Comparison of ENCODE assay signal across 22 mouse cellular contexts in genomic region chr13:112237917-112238316, GRCm38 (mm10). TPM values are rescaled to one million over a fixed set of nuclear protein-coding genes. Genes with fewer than 3 reads are reported as not detected.
A peak's percentile ranks its signal among the peaks of the same experiment; 100 is the strongest.
DNase-seq lines count a peak whose midpoint lies in the region; ATAC-seq and TF ChIP-seq lines count a peak whose summit lies in the region.
"Had no signal": no experiment of that assay in that cellular context is flagged by ENCODE, and none has a peak within 500 bp of the region (broad histone marks: within the 10 kb centered on the region; RNA-seq: fewer than 3 reads in every experiment).

No protein-coding gene starts in this region.

- TF ChIP-seq CTCF in kidney, postnatal 0 days (IDR thresholded peaks at IDR 0.05; ENCODE audit: low read depth), result no peak
- TF ChIP-seq CTCF in lung, postnatal 0 days (IDR thresholded peaks at IDR 0.05), result no peak
- TF ChIP-seq CTCF in lung, adult 2 months (IDR thresholded peaks at IDR 0.05; ENCODE audit: insufficient read depth, low read length), result no peak

- H3K9ac ChIP-seq in kidney, postnatal 0 days (ENCODE audit: low read depth, low read length), result no peak overlapping the region
- H3K9ac ChIP-seq in lung, postnatal 0 days (replicated peaks; ENCODE audit: low read depth), result no peak overlapping the region
- H3K9ac ChIP-seq: embryonic facial prominence, embryonic 12.5 days; heart, embryonic 15.5 days; hindbrain, embryonic 14.5 days; limb, embryonic 12.5 days; liver, embryonic 15.5 days had no signal

- ATAC-seq in kidney, postnatal 0 days (replicated peaks; ENCODE audit: low FRiP score, low read depth), result no peak; the same call in 1 of the 2 replicates
- 0 out of 2 replicates have a peak, but pooled peaks have one; percentile 28 for ATAC-seq in lung, postnatal 0 days
- ATAC-seq: forebrain, embryonic 16.5 days; intestine, embryonic 16.5 days had no signal

- no peak for TF ChIP-seq POLR2A in lung, adult 2 months (IDR thresholded peaks at IDR 0.05; ENCODE audit: borderline replicate concordance, extremely low read depth, low read depth, low read length)

- H3K4me1 ChIP-seq in kidney, postnatal 0 days (replicated peaks; ENCODE audit: insufficient read depth, low read length), result no peaks in the 10 kb centered on the region
- no peaks in the 10 kb centered on the region for H3K4me1 ChIP-seq in lung, postnatal 0 days (ENCODE audit: insufficient read depth, low read depth, low read length)
- H3K4me1 ChIP-seq in lung, adult 2 months (ENCODE audit: control insufficient read depth, insufficient read depth, low read length), result no peaks in the 10 kb centered on the region
- H3K4me1 ChIP-seq: embryonic facial prominence, embryonic 12.5 days; heart, embryonic 15.5 days had no signal

- H3K36me3 ChIP-seq in kidney, postnatal 0 days (ENCODE audit: insufficient read depth, low read length), result no peaks in the 10 kb centered on the region
- no peaks in the 10 kb centered on the region for H3K36me3 ChIP-seq in lung, postnatal 0 days (ENCODE audit: insufficient read depth, low read length)
- H3K36me3 ChIP-seq: embryonic facial prominence, embryonic 12.5 days; heart, embryonic 15.5 days; limb, embryonic 12.5 days; liver, embryonic 15.5 days had no signal

- TF ChIP-seq EP300 in lung, postnatal 0 days (IDR thresholded peaks at IDR 0.05), result no peak

- WGBS in kidney, postnatal 0 days, result 29% methylated on average over 4 of the region's 4 CpGs
- 44% methylated on average over 4 of the region's 4 CpGs for WGBS in lung, postnatal 0 days
- 57% methylated on average over 4 of the region's 4 CpGs for WGBS in lung, adult 2 months

- H3K4me2 ChIP-seq in kidney, postnatal 0 days (ENCODE audit: low read length), result no peak overlapping the region
- H3K4me2 ChIP-seq in lung, postnatal 0 days (replicated peaks; ENCODE audit: low read depth, low read length), result no peak overlapping the region
- H3K4me2 ChIP-seq: embryonic facial prominence, embryonic 12.5 days; heart, embryonic 15.5 days; hindbrain, embryonic 14.5 days; limb, embryonic 12.5 days; liver, embryonic 15.5 days had no signal

- H3K27me3 ChIP-seq in kidney, postnatal 0 days (ENCODE audit: insufficient read depth, low read length), result no peaks in the 10 kb centered on the region
- no peaks in the 10 kb centered on the region for H3K27me3 ChIP-seq in lung, postnatal 0 days (replicated peaks; ENCODE audit: insufficient read depth, low read length)
- H3K27me3 ChIP-seq: embryonic facial prominence, embryonic 12.5 days; heart, embryonic 15.5 days; limb, embryonic 12.5 days; liver, embryonic 15.5 days had no signal

- H3K4me3 ChIP-seq in kidney, postnatal 0 days (replicated peaks; ENCODE audit: low read depth, low read length), result no peak overlapping the region
- H3K4me3 ChIP-seq in lung, postnatal 0 days (ENCODE audit: low read depth, low read length), result no peak overlapping the region
- H3K4me3 ChIP-seq in lung, adult 2 months (replicated peaks; ENCODE audit: extremely low read depth, low read depth, low read length), result no peak overlapping the region
- H3K4me3 ChIP-seq: embryonic facial prominence, embryonic 12.5 days; heart, embryonic 15.5 days; limb, embryonic 12.5 days; liver, embryonic 15.5 days had no signal

- peak; percentile 89 for DNase-seq in heart, adult 11 months
- DNase-seq in heart, adult 9 months (ENCODE audit: low spot score in 2 of 2), result no peak
- peak; percentile 76 for DNase-seq in kidney, postnatal 0 days (ENCODE audit: low spot score)
- DNase-seq in kidney, postnatal 36 days, result no peak
- DNase-seq in lung, postnatal 0 days (ENCODE audit: low spot score), result no peak
- no peak for DNase-seq in lung, adult 2 months
- DNase-seq in lung, postnatal 36 days, result peak; percentile 3
- DNase-seq: adrenal gland, postnatal 14 days; B cell, adult 2 months; cerebellum, adult 11-12 months; cerebellum, postnatal 25 days; gastrocnemius, postnatal 36 days; right cerebral cortex, adult 18-20 months; spleen, adult 18-20 months; thymus, adult 18-20 months had no signal

- H3K27ac ChIP-seq in kidney, postnatal 0 days, result no peak overlapping the region
- no peak overlapping the region for H3K27ac ChIP-seq in lung, postnatal 0 days (ENCODE audit: low read length)
- H3K27ac ChIP-seq: embryonic facial prominence, embryonic 12.5 days; heart, embryonic 15.5 days; hindbrain, embryonic 14.5 days; limb, embryonic 12.5 days; liver, embryonic 15.5 days had no signal

- no peaks in the 10 kb centered on the region for H3K9me3 ChIP-seq in kidney, postnatal 0 days (replicated peaks; ENCODE audit: low read length)
- no peaks in the 10 kb centered on the region for H3K9me3 ChIP-seq in lung, postnatal 0 days (ENCODE audit: low read length)
- H3K9me3 ChIP-seq: embryonic facial prominence, embryonic 12.5 days; heart, embryonic 15.5 days; liver, embryonic 15.5 days had no signal

RNA-seq across cellular contexts. Expression of gene Ankrd55, which starts 50.3 kb away (rescaled TPM):
- polyA plus RNA-seq in kidney, postnatal 0 days (2015; fragmentation: Nextera tagmentation; extraction: Ambion mirVana), result 0.30 and 0.36 TPM in 2 replicates
- polyA plus RNA-seq in lung, postnatal 0 days (2015; fragmentation: Nextera tagmentation; extraction: Ambion mirVana), result 0.23 TPM in 1 of 2 replicates, not detected in the other
- polyA plus RNA-seq in lung, adult 2 months (2012; rRNA removed), result 0.07 and 0.15 TPM in 2 replicates

Comparison
In these comparisons a context has a peak if more than half of its experiments do, and no peak if none do; other contexts are left out.
1. DNase-seq: peak in heart, adult 11 months (single experiment), kidney, postnatal 0 days (single experiment) and lung, postnatal 36 days (single experiment); none in heart, adult 9 months (0 of 2), kidney, postnatal 36 days (0 of 2), lung, postnatal 0 days (single experiment) and lung, adult 2 months (single experiment).